Mouse (Mus musculus) neural tube, embryonic 14.5 days (tissue): Measurements from ENCODE around the gene Pgp. TPM values are rescaled to one million over a fixed set of nuclear protein-coding genes. Genes with fewer than 3 reads are reported as not detected.
A peak's percentile ranks its signal among the peaks of the same experiment; 100 is the strongest.

Experiments used
- ATAC-seq: fragments of 200-750 bp; cut with Nextera tagmentation; 2 replicates; pipeline ENCODE4 v1.8.0; 2017; ENCODE audit warnings: low read depth, mild to moderate bottlenecking, moderate TSS enrichment, moderate library complexity
- H3K27ac ChIP-seq: fragments of 300-500 bp; sonication (generic); 2 replicates; pipeline ENCODE4 v1.5.1; 2014; ENCODE audit warnings: low read depth, mild to moderate bottlenecking, control low read depth, low read length, moderate library complexity, mixed read lengths
- H3K27me3 ChIP-seq: fragments of 300-500 bp; sonication (generic); 2 replicates; pipeline ENCODE4 v1.6.1; 2014; ENCODE audit warnings: low read length; ENCODE audit not compliant: control insufficient read depth, insufficient read depth
- H3K36me3 ChIP-seq: fragments of 300-500 bp; sonication (generic); 2 replicates; pipeline ENCODE4 v1.6.1; 2014; ENCODE audit warnings: low read length, mixed read lengths; ENCODE audit not compliant: control insufficient read depth, insufficient read depth
- H3K4me1 ChIP-seq: fragments of 300-500 bp; sonication (generic); 2 replicates; pipeline ENCODE4 v1.6.1; 2014; ENCODE audit warnings: low read length; ENCODE audit not compliant: control insufficient read depth, insufficient read depth
- H3K4me2 ChIP-seq: fragments of 300-500 bp; sonication (generic); 2 replicates; pipeline ENCODE4 v1.6.1; 2014; ENCODE audit warnings: mild to moderate bottlenecking, low read depth, low read length, control low read depth
- H3K4me3 ChIP-seq: fragments of 300-500 bp; sonication (generic); 2 replicates; pipeline ENCODE4 v1.5.1; 2014; ENCODE audit warnings: low read depth, low read length, control low read depth, mixed read lengths
- H3K9ac ChIP-seq: fragments of 300-500 bp; sonication (generic); replicated peaks from 2 replicates; pipeline ENCODE4 v1.6.1; 2014; ENCODE audit warnings: low read depth, mild to moderate bottlenecking, control low read depth, low read length, mixed read lengths
- H3K9me3 ChIP-seq: fragments of 300-500 bp; sonication (generic); 2 replicates; pipeline ENCODE4 v1.6.1; 2016; ENCODE audit warnings: low read length; ENCODE audit not compliant: control insufficient read depth
- WGBS: fragments of 180-500 bp; shearing (Covaris S2); extraction: QIAGEN DNeasy Blood & Tissue Kit; methylation state at CpG from one replicate; pipeline ENCODE4 v1.1.7; 2014; 5-methylcytosine and 5-hydroxymethylcytosine counted together
- polyA plus RNA-seq: library from polyadenylated mRNA; unstranded; fragments of >200 nt; fragmentation: Nextera tagmentation; extraction: Ambion mirVana; gene quantifications from 2 replicates; pipeline ENCODE4 v1.2.1, GENCODE M21; 2014

The Pgp gene
- polyA plus RNA-seq, 1 experiment from 2014 or later, result 73.3 TPM

DNA sequence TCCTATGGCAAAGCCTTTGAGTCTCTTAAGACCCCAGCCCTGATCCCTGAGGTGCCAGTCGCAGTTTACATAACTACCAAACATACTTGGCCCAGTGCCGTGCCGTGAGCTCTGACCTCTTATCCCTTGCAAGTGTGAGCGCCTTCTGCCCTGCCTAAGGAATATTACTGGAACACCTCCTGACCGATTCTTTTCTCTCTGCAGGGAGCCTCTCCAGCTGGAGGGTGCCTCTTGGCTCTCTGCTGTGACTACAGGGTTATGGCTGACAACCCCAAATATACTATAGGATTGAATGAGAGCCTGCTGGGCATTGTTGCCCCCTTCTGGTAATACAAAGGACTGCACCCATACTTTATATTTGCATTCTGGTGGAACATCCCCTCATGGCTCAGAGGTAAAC lies 33.2 kb upstream of the Pgp start:
- peaks cover 20% of the 10 kb centered on the region for H3K36me3 ChIP-seq
- no peaks in the 10 kb centered on the region for H3K4me1 ChIP-seq
- no peaks in the 10 kb centered on the region for H3K27me3 ChIP-seq
- 71% methylated on average over 5 of the region's 5 CpGs for WGBS
- ATAC-seq, result 0 out of 2 replicates have a peak, but pooled peaks have one; percentile 28
- H3K9ac ChIP-seq, result no peak overlapping the region
- H3K27ac ChIP-seq, result no peak overlapping the region
- no peak overlapping the region for H3K4me3 ChIP-seq
- H3K9me3 ChIP-seq, result no peaks in the 10 kb centered on the region
- no peak overlapping the region for H3K4me2 ChIP-seq

DNA sequence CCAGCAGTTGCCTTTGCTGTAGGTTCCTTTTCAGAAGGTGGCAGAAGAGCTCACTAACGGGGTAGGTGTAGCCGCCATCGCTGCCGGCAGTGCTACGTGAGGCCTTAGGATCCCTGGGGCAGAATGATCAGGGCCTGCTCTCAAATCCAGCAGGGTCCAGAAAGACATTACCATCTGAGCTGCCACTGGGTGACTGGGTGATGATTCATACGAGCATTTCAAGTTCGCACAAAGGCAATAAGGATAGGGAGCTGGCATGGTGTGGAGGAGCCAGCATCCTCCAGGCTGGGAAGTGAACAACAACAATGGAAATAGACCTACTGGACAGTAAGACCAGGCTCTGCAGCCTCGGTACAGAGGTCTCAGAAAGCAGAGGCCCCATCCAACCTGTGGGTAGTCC lies 29.8 kb upstream of the Pgp start:
- Histone ChIP-seq H3K27me3 (no peaks in the 10 kb centered on the region), H3K4me3 (no peak overlapping the region), H3K27ac (no peak overlapping the region), H3K4me1 (no peaks in the 10 kb centered on the region), H3K4me2 (no peak overlapping the region), H3K9me3 (no peaks in the 10 kb centered on the region), H3K9ac (no peak overlapping the region), H3K36me3 (peaks cover 45% of the 10 kb centered on the region)
- WGBS, result 96% methylated on average over 8 of the region's 8 CpGs
- no peak for ATAC-seq

DNA sequence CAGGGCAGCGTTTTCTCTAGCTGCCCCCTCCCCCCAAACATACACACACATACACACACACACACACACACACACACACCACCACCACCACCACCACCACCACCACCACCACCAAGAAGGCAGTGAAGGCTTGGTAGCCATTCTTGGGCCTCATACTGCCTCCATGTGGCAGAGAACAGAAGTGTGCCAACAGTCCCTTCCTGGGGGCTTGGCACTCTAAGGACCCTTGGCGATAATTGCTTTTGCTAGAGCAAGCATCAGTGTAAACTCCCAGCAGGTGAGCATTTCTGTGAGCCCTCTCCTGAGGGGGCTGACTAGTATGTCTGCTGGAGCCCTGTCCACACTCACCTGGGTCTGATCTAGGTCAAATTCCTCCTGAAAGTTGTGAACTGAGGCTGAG lies 29.0 kb upstream of the Pgp start:
- H3K27ac ChIP-seq, result no peak overlapping the region
- H3K36me3 ChIP-seq, result peaks cover 52% of the 10 kb centered on the region
- no peak overlapping the region for H3K4me2 ChIP-seq
- no peak overlapping the region for H3K4me3 ChIP-seq
- 52% methylated on average over 2 of the region's 2 CpGs for WGBS
- H3K9me3 ChIP-seq, result no peaks in the 10 kb centered on the region
- H3K27me3 ChIP-seq, result no peaks in the 10 kb centered on the region
- ATAC-seq, result no peak
- no peaks in the 10 kb centered on the region for H3K4me1 ChIP-seq
- no peak overlapping the region for H3K9ac ChIP-seq

DNA sequence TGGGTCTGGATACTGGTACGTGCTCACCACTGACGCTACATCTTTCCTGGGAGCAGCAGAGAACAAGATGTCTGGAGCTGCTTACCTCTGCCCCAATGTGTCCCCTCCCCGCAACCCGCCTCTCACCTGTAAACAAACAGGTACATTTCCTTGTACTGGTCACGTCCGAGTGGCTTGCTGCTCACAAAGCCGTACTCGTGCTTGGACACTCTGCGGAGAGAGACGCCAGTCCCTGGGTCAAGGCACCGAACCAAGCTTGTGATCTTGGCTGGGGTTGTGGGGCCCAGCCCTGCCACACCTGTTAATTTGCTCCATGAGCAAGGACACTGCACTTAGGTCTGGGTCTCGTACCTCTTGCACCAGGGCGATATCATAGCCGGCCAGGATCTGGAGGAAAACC lies 28.1 kb upstream of the Pgp start:
- ATAC-seq, result no peak
- Histone ChIP-seq H3K27ac (no peak overlapping the region), H3K4me2 (no peak overlapping the region), H3K36me3 (peaks cover 62% of the 10 kb centered on the region), H3K4me3 (no peak overlapping the region), H3K4me1 (no peaks in the 10 kb centered on the region), H3K9ac (no peak overlapping the region), H3K27me3 (no peaks in the 10 kb centered on the region), H3K9me3 (no peaks in the 10 kb centered on the region)
- WGBS, result 92% methylated on average over 14 of the region's 14 CpGs

DNA sequence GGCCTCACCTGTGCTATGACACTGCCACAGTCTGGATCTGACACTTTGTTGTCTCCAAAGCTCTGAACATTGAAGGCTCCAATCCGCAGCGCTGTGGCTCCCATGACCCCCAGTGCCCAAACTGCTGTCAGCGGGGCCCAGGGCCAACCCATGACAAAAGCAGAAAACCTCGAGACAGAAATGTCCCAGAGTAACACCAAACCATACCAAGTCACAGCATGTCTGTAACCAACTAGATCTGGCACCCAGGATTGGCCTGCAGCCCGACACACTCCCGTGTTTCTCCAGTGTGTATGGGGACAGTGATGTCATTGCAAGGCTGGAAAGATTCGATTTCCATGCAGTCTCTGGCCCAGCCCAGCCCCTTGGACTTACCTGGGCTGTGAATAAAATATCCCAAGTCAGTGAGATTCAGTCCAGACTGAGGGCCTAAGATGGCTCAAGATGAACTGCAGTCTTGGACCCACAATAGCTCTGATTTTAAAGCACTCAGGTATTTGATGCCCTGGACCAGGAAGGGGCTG lies 27.5 kb upstream of the Pgp start, which contains the start of gene Dnase1l2:
TSS of gene Dnase1l2 (minus strand) at position 474 of the 524 bp plus-strand sequence.
- Histone ChIP-seq H3K27ac (no peak within 1 kb of the TSS), H3K4me2 (no peak within 1 kb of the TSS), H3K36me3 (peaks cover 67% of the 10 kb centered on the region), H3K4me3 (no peak within 1 kb of the TSS), H3K9me3 (no peaks in the 10 kb centered on the region), H3K4me1 (no peaks in the 10 kb centered on the region), H3K9ac (no peak within 1 kb of the TSS), H3K27me3 (no peaks in the 10 kb centered on the region)
- ATAC-seq, result no peak
- WGBS, result 79% methylated on average over 7 of the region's 7 CpGs

DNA sequence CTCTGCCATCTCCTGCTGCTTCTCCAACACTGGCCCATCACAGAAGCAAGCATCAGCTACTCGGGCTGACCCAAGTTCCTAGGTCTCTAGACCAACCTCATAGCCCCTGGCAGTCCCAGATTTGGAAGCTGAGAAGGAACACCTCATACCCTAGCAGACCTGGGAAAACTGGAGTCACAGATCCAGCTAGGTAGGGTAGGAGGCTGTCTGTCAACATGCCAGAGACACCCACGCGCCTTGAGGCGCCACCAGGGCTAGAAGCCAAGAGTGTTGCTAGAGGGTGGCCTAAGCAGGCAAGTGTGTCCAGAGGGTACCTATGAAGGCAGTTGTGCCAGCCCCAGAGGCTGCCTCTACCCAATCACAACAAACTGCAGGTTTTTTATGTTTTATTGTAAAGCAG lies 26.8 kb upstream of the Pgp start:
- Histone ChIP-seq H3K27ac (no peak overlapping the region), H3K9ac (no peak overlapping the region), H3K9me3 (no peaks in the 10 kb centered on the region), H3K4me2 (no peak overlapping the region), H3K36me3 (peaks cover 71% of the 10 kb centered on the region), H3K4me1 (no peaks in the 10 kb centered on the region), H3K27me3 (no peaks in the 10 kb centered on the region), H3K4me3 (no peak overlapping the region)
- no peak for ATAC-seq
- WGBS, result 95% methylated on average over 4 of the region's 4 CpGs

DNA sequence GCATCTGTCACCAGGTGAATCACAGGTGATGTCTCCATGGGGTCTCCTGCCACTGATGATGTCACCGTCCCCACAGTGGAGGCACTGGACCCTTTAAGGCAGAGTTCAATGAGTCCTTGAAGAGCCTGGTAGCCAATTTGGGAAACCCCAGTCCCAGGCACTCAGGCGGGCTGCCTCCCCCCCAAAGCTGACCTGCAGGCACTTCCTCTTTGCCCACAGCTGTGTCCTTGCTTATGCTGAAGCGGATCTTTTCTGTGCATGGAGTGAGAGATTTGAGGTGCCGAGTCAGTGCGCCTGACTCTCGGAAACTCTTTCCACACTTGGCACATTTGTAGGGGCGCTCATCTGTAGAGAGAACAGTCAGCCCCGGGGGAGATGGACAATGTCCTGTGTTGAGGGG lies 23.6 kb upstream of the Pgp start:
- Histone ChIP-seq H3K27ac (no peak overlapping the region), H3K36me3 (peaks cover 75% of the 10 kb centered on the region)
- 95% methylated on average over 8 of the region's 8 CpGs for WGBS

DNA sequence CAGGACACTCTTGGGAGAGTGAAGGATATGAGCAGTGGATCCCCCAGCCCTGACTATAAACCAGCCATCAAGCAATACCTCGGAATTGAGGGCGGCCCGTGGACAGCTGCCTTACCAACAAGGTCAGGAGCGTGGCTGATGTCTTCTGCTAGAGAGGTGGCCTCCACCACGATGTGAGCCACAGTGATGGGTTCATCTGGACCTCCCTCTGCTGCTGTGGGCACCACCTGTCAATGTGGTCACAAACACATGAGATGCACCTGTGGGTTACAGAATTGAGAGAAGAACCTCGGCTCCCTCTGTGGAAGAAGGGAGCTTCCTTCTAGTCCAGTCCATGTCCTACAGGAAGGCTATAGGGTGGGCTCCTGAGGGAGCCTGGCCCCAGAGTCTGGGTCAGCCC lies 20.7 kb upstream of the Pgp start:
- H3K36me3 ChIP-seq, result peaks cover 58% of the 10 kb centered on the region
- no peak overlapping the region for H3K4me2 ChIP-seq
- ATAC-seq, result no peak
- no peak overlapping the region for H3K9ac ChIP-seq
- H3K27me3 ChIP-seq, result no peaks in the 10 kb centered on the region
- no peaks in the 10 kb centered on the region for H3K9me3 ChIP-seq
- H3K4me1 ChIP-seq, result peaks cover 11% of the 10 kb centered on the region
- H3K27ac ChIP-seq, result no peak overlapping the region
- no peak overlapping the region for H3K4me3 ChIP-seq
- 95% methylated on average over 6 of the region's 6 CpGs for WGBS

More for the DNA sequence above, 23.6 kb upstream of the Pgp start:
- ATAC-seq, result no peak
- H3K4me3 ChIP-seq, result no peak overlapping the region
- H3K9me3 ChIP-seq, result no peaks in the 10 kb centered on the region
- H3K9ac ChIP-seq, result no peak overlapping the region
- no peak overlapping the region for H3K4me2 ChIP-seq
- H3K27me3 ChIP-seq, result no peaks in the 10 kb centered on the region
- H3K4me1 ChIP-seq, result no peaks in the 10 kb centered on the region

DNA sequence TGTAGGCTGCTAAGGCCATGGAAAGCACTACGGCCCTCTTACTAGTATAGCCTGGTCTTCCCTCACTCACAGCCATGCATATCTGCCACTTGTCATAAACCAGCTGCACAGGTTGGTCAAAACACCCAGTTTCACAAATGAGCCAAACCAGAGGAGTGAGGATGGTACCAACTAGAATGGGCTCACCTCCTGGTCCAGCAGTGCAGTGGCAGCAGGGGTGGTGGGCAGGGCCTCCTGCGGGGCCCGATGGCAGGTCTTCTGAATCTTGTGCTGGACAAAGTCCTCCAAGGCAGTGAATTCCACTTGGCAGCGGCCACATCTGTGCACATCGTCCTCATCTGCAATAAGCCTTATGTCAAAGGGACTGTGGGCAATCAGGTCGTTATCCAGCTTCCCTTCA lies 19.0 kb upstream of the Pgp start:
- Histone ChIP-seq H3K36me3 (peaks cover 43% of the 10 kb centered on the region), H3K9ac (no peak overlapping the region), H3K4me1 (peaks cover 11% of the 10 kb centered on the region), H3K4me2 (no peak overlapping the region), H3K4me3 (no peak overlapping the region), H3K27ac (no peak overlapping the region), H3K27me3 (no peaks in the 10 kb centered on the region), H3K9me3 (no peaks in the 10 kb centered on the region)
- 94% methylated on average over 6 of the region's 6 CpGs for WGBS
- no peak for ATAC-seq
